Mouse (Mus musculus): ENCODE data around the gene Rimbp3.
"Not testable (repeated sequence)": the region's sequence is repeated elsewhere in the genome, so short reads cannot be mapped to it uniquely, and the experiment has no call there.

Rimbp3 gene

GRCm38 (mm10) chr16:17208389-17209361, at the start of gene Rimbp3:
Gene Rimbp3 (plus strand): TSS chr16:17208603.
- DNase-seq = peak; percentile 83 to 93

- not testable (repeated sequence) for DNase-seq
These were observed 42.9 kb upstream of the Rimbp3 start for GRCm38 (mm10) chr16:17165478-17165877.

- DNase-seq = peak; percentile 23 to 29
These were observed 41.2 kb upstream of the Rimbp3 start for GRCm38 (mm10) chr16:17167179-17167578.

GRCm38 (mm10) chr16:17168049-17168448, 40.4 kb upstream of the Rimbp3 start:
- DNase-seq = no peak

- no peak for DNase-seq
These were observed 32.6 kb upstream of the Rimbp3 start for GRCm38 (mm10) chr16:17175765-17176164.

GRCm38 (mm10) chr16:17177623-17178170, 30.7 kb upstream of the Rimbp3 start:
- no peak for DNase-seq

GRCm38 (mm10) chr16:17179706-17180105, 28.7 kb upstream of the Rimbp3 start:
- DNase-seq = no peak

- DNase-seq = peak in 1 of 2 experiments; percentile 16
These were observed 27.0 kb upstream of the Rimbp3 start for GRCm38 (mm10) chr16:17181382-17181781.

GRCm38 (mm10) chr16:17182136-17182535, 26.3 kb upstream of the Rimbp3 start:
- no peak for DNase-seq

GRCm38 (mm10) chr16:17183003-17183402, 25.4 kb upstream of the Rimbp3 start:
- no peak for DNase-seq

GRCm38 (mm10) chr16:17185475-17185874, 22.9 kb upstream of the Rimbp3 start:
- no peak for DNase-seq

GRCm38 (mm10) chr16:17193823-17194222, 14.6 kb upstream of the Rimbp3 start:
- no peak for DNase-seq

- no peak for DNase-seq
These were observed 8.1 kb upstream of the Rimbp3 start for GRCm38 (mm10) chr16:17200121-17200952.

GRCm38 (mm10) chr16:17200953-17201707, 7.3 kb upstream of the Rimbp3 start:
- peak; percentile 83 to 92 for DNase-seq

GRCm38 (mm10) chr16:17201977-17202376, 6.4 kb upstream of the Rimbp3 start:
- no peak for DNase-seq

GRCm38 (mm10) chr16:17202549-17202948, 5.9 kb upstream of the Rimbp3 start, which contains the start of gene Ube2l3:
Gene Ube2l3 (minus strand): TSS chr16:17202649.
- DNase-seq = no peak

- peak; percentile 51 to 64 for DNase-seq
These were observed 3.4 kb upstream of the Rimbp3 start for GRCm38 (mm10) chr16:17204990-17205389.

GRCm38 (mm10) chr16:17209404-17209960, 1.1 kb downstream of the Rimbp3 start:
- DNase-seq = peak; percentile 12 to 47

- peak; percentile 92 to 96 for DNase-seq
These were observed 1.8 kb downstream of the Rimbp3 start for GRCm38 (mm10) chr16:17209981-17210838.

GRCm38 (mm10) chr16:17216934-17217633, 8.7 kb downstream of the Rimbp3 start:
- no peak for DNase-seq

All from kidney, postnatal 36 days (tissue).